Mouse (Mus musculus): ENCODE measurements at regions not wholly inside any gene's neighbourhood (a gene's known extent, or its start where the extent isn't known, plus 50 kb on each side); places are given as distances from the start of the nearest gene placed in this dataset.

DNA sequence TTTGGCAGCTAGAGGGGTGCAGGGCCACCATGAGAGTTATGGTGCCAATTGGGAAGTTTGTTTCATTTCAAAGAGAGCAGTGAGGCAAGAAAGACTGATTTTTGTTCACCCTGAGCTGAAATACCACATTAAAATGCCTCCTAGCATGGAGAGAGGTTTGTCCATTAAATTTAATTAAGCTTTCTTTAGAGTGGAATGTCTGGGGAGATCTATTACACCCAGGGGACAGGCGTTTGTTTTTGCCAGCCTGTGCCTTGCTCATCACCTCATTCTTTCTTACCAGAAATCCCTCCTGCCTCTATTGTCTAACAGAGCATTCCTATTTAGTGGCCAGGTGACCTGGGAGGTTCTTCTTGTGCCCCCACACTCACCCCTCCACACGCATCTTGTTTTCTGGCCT is 55.2 kb upstream of the Rcn1 start:
- no peak for DNase-seq

DNA sequence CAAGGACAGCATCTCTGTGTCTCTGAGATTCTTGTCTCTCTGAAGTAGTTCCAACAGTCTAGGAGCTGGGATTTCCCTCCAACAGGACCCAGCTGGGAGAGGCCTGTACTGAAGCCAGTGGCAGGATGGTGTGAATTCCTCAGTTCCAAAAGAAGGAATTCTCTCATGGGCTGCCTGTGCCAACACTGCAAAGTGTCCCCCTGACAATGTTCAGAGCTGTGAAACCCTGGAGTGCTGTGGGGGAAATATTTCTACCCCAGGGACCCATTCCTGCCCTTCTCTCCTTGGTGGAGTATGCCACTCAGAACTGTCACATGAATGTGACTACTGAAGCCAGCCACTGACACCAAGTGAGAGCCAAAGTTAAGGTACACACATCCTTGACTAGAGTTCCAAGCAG is 55.7 kb upstream of the Rcn1 start:
- DNase-seq = no peak

DNA sequence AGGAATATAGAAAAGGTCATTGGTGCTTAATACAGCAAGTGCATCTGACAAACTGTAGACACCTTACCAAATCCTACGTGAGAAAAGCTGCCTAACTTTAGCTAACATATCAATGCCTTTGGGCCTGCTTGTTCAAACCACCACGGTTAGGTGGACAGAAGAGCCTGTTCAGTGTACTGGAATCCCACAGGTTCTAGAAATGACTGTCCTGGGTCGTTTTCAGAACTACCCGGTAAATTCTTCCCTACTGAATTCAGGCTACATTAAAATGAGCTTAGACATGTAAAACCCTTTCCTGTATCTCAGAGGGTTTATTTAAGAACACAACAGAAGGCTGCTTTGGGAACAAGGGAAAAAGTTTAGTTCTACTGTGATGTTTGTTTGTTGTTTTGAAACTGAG is 59.5 kb upstream of the Rcn1 start:
- no peak for DNase-seq

GRCm38 (mm10) chr2:105459512-105459911 is 60.4 kb upstream of the Rcn1 start:
- DNase-seq = no peak

DNA sequence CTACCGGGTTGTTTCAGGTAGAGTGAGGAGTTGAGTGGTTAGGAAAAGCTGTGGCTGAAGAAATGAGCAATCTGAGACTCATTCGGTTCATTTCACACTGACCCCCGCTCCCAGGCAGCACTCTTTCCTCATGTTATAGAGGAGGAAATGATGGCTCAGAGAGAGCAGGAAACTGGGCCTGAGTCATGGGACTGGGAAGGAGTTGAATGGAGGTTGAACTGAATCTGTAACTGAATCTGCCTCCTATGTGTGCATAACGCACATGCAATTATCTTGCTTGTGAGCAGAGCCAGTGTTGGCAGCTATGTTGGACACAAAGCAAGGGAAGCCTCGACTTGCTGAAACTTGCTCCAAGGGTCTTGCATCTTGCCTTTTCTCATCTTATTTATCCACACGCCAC is 66.5 kb upstream of the Rcn1 start:
- no peak for DNase-seq

DNA sequence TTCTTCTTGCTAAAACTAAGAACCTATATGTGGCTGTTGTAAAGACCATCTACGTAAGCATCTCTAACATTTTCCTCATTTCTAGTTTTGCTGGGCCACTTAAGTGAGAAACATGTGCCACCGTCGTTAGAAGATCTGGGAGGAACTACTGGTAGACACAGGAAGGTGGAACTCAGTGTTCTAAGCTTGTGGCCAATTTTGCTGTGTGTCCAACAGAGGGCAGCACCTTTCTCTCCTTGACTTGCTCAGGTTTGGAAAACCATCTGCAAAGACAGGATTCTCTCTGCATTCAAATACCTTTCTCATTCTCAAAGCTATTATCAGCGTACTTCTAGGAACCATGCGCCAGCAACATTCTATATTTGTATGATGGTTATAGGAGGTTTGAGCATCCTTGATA is 69.8 kb upstream of the Rcn1 start:
- DNase-seq = peak; percentile 17

DNA sequence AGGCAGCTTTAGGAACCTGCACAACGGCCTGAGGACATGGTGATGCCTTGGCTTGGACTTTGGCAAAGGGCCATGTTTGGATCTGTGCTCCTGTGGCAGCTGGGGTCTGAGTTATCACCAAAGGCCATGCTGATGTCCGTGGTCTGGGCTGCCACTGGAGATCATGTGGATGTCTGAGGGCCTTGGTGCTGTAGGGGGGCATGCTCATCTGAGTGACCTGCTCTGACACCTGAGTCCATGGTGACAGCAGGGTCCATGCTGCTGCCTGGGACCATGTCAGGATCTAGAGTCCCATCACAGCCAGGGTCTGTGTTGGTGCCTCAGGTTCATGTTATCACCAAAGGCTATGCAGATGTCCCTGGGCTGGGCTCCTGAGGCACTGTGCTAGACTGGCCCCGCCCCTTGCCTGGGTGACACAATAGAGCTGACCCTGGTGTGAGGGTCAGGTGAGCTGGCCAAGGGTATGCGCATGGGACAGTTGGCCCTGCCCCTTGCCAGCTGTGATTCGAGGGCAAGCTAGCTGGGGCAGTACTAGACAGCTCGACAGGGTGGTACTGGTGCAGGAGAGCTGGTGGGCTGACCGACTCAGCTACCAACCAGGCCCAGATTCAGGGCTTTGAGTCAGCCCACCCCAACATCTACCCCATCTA is 77.0 kb upstream of the Rcn1 start:
- no peak for DNase-seq

GRCm38 (mm10) chr2:105481990-105482592 is 83.0 kb upstream of the Rcn1 start:
- DNase-seq = no peak

- DNase-seq = no peak
These were observed 85.4 kb upstream of the Rcn1 start for GRCm38 (mm10) chr2:105484496-105484895.

DNA sequence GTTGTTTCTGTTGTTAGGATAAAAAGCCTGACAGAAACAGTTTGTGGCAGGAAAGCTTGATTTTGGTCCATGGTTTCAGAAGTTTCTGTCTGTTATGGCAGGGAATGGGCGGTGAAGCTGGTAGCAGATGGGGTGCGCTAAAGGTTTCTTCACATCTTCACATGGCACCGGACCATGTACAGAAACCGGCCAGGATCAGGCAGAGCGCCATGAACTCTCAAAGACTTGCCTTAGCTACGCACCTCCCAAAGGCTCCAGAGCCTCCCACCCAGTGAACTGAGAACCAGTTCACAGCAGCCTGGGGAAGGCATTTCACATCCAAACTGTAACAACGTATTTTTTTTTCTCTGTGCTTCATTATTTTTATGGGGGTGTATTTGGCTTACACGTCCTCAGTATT is 86.2 kb upstream of the Rcn1 start:
- DNase-seq = no peak

GRCm38 (mm10) chr2:105495796-105496195 is 96.7 kb upstream of the Rcn1 start:
- DNase-seq = no peak

GRCm38 (mm10) chr2:105504197-105504596 is 105.1 kb upstream of the Rcn1 start:
- DNase-seq = no peak

- no peak for DNase-seq
These were observed 106.4 kb upstream of the Rcn1 start for GRCm38 (mm10) chr2:105505554-105505953.

DNA sequence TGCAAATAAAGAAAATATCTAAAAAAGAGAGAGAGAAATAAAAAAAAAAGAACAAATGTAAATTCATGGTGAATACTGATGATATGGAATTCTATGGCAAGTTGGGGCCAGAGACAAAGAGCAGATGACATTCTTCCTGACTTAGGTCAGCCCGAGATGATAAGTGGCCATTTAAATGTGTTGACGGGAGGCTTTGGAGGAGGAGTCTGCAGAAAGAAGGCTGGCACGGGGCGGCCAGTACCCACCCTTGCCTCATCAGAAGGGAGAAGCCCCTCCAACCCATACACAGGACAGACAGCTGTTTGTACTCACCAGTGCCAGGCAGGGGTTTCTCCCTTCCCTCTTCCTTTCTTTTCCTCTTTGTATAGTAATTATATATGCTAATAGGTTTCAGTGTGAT is 108.0 kb upstream of the Rcn1 start:
- DNase-seq = no peak

DNA sequence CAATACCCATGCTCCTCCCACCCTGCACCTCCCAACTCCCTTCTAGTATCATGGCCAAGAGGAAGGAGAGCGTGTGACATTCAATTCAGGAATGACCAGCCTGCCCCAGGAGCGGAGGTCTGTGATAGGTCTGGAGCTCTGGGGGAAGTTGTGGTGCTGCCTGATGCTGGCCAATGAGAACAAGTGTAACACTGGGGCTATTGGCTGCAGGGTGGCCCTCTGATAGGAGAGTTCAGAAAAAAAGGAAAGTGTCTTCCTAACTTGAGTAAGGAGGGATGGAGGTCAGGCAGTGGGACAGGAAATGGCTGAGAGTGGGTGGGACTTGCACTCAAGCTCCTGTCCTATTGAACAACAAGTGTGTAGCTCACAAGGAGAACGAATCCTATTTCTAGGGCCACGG is 111.7 kb upstream of the Rcn1 start:
- no peak for DNase-seq

DNA sequence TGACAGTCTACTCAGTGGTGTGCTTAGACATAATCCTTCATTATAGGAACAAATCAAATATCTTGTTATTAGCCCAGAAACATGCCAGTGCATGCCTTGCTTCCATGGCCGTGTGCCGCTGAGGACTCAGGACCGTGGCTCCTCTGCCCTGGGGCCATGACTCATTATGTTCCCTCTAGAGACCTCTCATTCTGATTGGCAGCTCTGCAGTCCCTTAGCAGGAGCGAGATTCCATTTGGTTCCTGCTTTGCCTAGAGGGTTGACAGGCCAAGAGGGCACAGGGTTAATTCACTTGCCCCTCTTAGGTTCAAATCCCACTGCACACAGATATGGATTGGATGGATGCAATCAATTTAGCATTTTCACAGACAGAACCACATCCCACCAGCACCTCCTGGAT is 112.6 kb upstream of the Rcn1 start:
- no peak for DNase-seq

GRCm38 (mm10) chr2:105514226-105514625 is 115.1 kb upstream of the Rcn1 start:
- DNase-seq = no peak

DNA sequence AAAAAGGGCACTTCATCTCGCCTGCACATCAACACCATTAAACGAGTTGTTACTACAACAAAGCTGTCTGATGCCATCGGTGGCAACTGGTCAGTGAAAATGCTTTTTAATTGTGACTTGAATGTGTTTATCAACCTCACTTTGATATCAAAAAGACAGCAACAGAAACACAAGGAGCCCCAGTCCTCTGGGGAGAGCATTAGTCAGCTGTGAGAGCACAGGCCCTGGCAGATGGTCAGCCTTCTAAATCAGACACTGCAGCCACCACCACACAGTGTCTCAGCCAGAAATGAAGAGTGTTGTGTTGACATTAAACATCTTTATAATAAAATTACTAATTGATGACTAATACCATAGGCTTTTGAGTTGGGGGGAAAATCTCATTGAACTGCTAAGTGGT is 115.8 kb upstream of the Rcn1 start:
- peak; percentile 1 for DNase-seq

GRCm38 (mm10) chr2:105515326-105515725 is 116.2 kb upstream of the Rcn1 start:
- no peak for DNase-seq

GRCm38 (mm10) chr2:105516267-105517133 is 117.4 kb upstream of the Rcn1 start:
- no peak for DNase-seq

DNA sequence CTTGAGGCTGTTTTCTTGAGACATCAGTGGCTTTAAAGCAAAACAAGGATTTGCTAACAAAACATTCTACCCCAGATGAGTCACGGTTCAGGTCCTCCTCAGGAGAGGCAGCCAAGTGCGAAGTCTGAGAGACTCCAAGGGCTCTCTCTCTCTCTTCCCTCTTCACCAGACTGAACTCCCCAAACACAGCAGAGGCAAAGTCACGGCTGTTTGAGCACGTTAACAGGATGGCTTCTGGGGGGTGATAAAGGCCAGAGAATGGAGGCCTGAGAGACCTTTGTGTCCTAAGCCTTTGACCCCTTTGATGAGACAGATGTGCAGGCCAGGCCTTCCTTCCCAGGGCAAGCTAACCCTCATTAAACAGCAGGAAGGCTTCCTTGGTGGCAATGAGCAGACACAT is 122.7 kb upstream of the Rcn1 start:
- DNase-seq = no peak

- peak; percentile 43 for DNase-seq
These were observed 124.2 kb upstream of the Rcn1 start for GRCm38 (mm10) chr2:105523297-105523802.

DNA sequence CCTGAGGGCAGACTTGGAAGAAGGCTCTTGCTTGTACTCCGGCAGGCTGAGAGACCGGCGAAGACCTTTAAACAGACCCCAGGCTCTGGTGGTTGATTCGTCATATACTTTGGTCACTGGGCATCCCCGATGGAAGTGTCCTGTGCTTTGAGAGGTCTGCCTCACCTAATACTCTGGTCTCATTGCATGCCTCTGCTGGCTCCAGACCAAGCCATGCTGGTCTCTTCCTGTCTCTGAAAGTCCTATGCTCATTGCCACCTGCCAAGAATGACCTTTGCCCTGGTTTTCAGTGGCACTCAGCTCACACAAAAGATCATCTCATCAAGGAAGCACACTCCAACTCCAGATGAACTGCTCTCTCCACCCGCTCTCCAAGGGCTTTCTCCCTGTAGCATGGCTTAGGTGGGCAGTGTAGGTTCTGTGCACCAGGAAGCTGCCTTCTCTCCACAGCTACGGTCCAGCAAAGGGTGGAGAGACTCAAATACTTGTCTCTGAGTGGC is 126.0 kb upstream of the Rcn1 start:
- no peak for DNase-seq

- DNase-seq = no peak
These were observed 129.4 kb upstream of the Rcn1 start for GRCm38 (mm10) chr2:105528535-105528934.
